Mouse (Mus musculus): ENCODE measurements at regions not wholly inside any gene's neighbourhood (a gene's known extent, or its start where the extent isn't known, plus 50 kb on each side); places are given as distances from the start of the nearest gene placed in this dataset.
A peak's percentile ranks its signal among the peaks of the same experiment; 100 is the strongest.

DNA sequence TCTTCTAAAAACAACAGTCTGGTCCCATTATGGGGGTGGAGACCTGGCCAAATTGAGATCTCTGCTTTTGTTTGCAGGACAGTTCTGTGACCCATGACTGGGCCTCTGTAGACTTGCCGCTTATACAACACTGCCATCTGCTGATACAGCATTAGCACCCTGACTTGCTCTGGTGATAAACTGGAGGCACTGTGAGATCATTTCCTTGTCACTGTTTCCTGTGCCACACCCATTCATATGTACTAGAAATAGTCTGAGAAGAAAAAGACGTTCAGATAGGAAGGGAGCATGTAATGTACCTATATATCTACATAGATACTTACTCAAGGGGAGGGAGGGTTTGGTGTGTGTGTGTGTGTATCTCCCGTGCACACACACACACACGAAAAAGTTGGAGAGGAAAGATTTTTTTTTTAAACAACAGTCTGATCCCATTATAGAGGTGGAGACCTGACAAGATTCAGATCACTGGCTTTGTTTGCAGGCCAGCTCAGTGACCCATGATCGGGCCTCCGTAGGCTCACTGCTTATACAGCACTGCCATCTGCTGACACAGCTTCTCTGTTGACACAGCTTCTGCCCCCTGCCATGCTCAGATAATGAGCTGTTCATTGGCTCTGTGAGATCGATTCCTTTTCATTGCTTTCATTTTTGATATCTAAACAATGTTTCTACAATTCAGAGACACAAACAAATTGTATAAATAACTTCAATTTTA is 82.5 kb downstream of the Rpia start:
- TF ChIP-seq POLR2A (IDR thresholded peaks at IDR 0.05; ENCODE audit: borderline replicate concordance, extremely low read depth, low read depth, low read length) (no peak), CTCF (IDR thresholded peaks at IDR 0.05; ENCODE audit: insufficient read depth, low read length) (peak; percentile 46)
